Mouse (Mus musculus) limb, embryonic 14.5 days (tissue): Measurements from ENCODE around the gene Dnlz. TPM values are rescaled to one million over a fixed set of nuclear protein-coding genes. Genes with fewer than 3 reads are reported as not detected.

ENCODE experiments used
- ATAC-seq: fragments of 200-750 bp; cut with Nextera tagmentation; 2 replicates; pipeline ENCODE4 v1.8.0; 2017; ENCODE audit warnings: low read depth, moderate number of reproducible peaks, moderate TSS enrichment; ENCODE audit not compliant: low FRiP score
- DNase-seq: peaks from one replicate; pipeline ENCODE4 v3.0.0-alpha.2; 2015; ENCODE audit warnings: low spot score
- H3K27ac ChIP-seq: fragments of 300-500 bp; sonication (generic); replicated peaks from 2 replicates; pipeline ENCODE4 v1.5.1; 2014; ENCODE audit warnings: low read depth, mild to moderate bottlenecking, low read length, moderate library complexity, mixed read lengths
- H3K27me3 ChIP-seq: fragments of 300-500 bp; sonication (generic); 2 replicates; pipeline ENCODE4 v1.6.1; 2014; ENCODE audit warnings: low read length, mixed read lengths; ENCODE audit not compliant: control insufficient read depth, insufficient read depth
- H3K36me3 ChIP-seq: fragments of 300-500 bp; sonication (generic); 2 replicates; pipeline ENCODE4 v1.6.1; 2014; ENCODE audit warnings: mild to moderate bottlenecking, low read length, moderate library complexity, mixed read lengths; ENCODE audit not compliant: control insufficient read depth, insufficient read depth
- H3K4me1 ChIP-seq: fragments of 300-500 bp; sonication (generic); 2 replicates; pipeline ENCODE4 v1.6.1; 2014; ENCODE audit warnings: antibody characterized with exemption, low read length, mixed read lengths; ENCODE audit not compliant: control insufficient read depth, insufficient read depth
- H3K4me2 ChIP-seq: fragments of 300-500 bp; sonication (generic); replicated peaks from 2 replicates; pipeline ENCODE4 v1.6.1; 2014; ENCODE audit warnings: low read depth, mild to moderate bottlenecking, low read length, moderate library complexity; ENCODE audit not compliant: severe bottlenecking
- H3K4me3 ChIP-seq: fragments of 300-500 bp; sonication (generic); replicated peaks from 2 replicates; pipeline ENCODE4 v1.5.1; 2014; ENCODE audit warnings: low read length
- H3K9ac ChIP-seq: fragments of 300-500 bp; sonication (generic); 2 replicates; pipeline ENCODE4 v1.6.1; 2014; ENCODE audit warnings: mild to moderate bottlenecking, low read depth, low read length, moderate library complexity; ENCODE audit not compliant: severe bottlenecking
- H3K9me3 ChIP-seq: fragments of 300-500 bp; sonication (generic); 2 replicates; pipeline ENCODE4 v1.6.1; 2016; ENCODE audit warnings: low read length; ENCODE audit not compliant: control insufficient read depth
- POLR2A ChIP-seq: fragments of 200-500 bp; IDR thresholded peaks from 2 replicates; pipeline ENCODE4 v1.8.0; 2012; ENCODE audit warnings: inconsistent platforms, mild to moderate bottlenecking, moderate library complexity, borderline replicate concordance; ENCODE audit not compliant: insufficient read depth, insufficient read length; ENCODE audit errors: extremely low read depth
- WGBS: fragments of 180-500 bp; shearing (Covaris S2); extraction: QIAGEN DNeasy Blood & Tissue Kit; methylation state at CpG from one replicate; pipeline ENCODE4 v1.1.7; 2014; 5-methylcytosine and 5-hydroxymethylcytosine counted together
- polyA plus RNA-seq, 2 experiments: library from polyadenylated mRNA; depleted of rRNA in 1 of 2; stranded (reverse) in 1 of 2; unstranded in 1 of 2; fragments of >200 nt; fragmentation: Nextera tagmentation in 1 of 2; extraction: Ambion mirVana in 1 of 2; gene quantifications; 2 replicates each; pipeline versions ENCODE4 v1.2.1 to v1.2.3; 2012 to 2014

Gene Dnlz
- polyA plus RNA-seq (2012; rRNA removed) (28.2 and 33.8 TPM in 2 replicates), polyA plus RNA-seq (2014; fragmentation: Nextera tagmentation; extraction: Ambion mirVana) (30.5 and 31.1 TPM in 2 replicates)

DNA sequence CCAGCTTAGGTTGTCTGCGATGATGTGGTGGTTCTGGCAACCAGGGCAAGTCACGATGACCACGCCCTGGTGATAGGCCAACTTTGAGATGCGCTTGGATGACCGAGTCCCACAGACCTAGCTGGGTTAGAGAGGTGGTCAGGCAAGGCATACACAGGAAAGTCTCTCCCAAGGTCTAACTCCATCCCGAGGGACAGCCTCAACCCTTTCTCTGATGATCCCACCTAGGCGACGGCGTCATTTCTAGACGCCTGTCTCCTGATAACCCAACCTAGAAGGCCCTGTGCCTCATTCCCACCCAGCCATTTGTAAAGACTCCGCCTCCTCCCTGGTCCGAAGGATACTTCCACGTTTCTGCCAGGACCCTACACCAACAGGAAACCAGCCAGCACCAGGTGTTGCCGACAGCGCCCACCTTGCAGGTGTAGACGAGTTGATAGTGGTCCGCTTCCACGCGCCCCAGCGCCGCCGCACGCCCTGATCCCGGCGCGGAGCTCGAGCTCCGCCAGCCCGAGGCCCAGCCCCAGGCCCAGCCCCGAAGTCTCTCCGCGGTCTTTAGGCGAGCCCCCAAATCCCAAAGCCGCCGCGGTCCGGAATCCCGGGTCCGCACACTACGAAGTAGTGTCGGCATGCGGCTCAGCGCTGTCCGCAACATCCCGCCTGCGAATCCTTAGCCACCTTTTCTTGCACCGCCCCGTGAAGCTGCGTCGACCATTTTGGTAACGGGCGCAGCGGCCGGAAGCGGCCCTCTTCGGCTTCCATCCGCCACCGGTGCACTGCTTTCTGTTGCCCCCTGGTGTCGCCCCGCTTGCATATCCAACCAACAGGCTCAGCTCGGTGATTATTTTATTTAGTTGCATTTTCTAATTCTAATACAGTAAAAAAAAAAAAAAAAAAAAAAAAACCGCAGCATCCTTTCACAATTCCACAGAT is at the start of gene Dnlz:
Dnlz (minus strand) TSS at position 753 of the 933 bp plus-strand sequence.
- DNase-seq = peak; percentile 95
- Histone ChIP-seq H3K4me3 (peak within 1 kb of the TSS; percentile 70), H3K27me3 (no peaks in the 10 kb centered on the region), H3K27ac (peak within 1 kb of the TSS; percentile 77), H3K36me3 (peaks cover 38% of the 10 kb centered on the region), H3K4me1 (peaks cover 12% of the 10 kb centered on the region), H3K9me3 (no peaks in the 10 kb centered on the region), H3K4me2 (peak within 1 kb of the TSS; percentile 97), H3K9ac (peak within 1 kb of the TSS; percentile 91)
- 2% methylated on average over 59 of the region's 62 CpGs for WGBS
- 0 out of 2 replicates have a peak, but pooled peaks have one; percentile 39 for TF ChIP-seq POLR2A
- peak; percentile 88 for ATAC-seq

DNA sequence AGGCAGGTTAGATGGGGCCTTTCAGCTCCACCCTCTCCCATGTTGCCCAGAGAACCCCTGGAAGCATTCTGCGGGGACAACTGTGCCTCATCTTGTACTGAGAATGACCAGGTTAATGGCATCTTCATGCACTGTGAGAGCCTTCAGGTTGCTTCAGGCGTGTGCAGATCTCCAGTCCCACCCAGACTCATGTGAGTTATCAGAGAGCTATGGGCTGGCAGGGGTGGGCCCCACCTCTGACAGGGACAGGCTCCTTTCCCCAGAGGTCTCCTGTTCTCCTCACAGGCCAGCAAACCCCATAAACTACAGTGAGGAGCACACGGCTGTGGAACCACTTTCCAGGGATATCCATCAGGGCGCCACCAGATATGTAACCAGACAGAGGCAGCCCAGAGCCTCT is 49.1 kb upstream of the Dnlz start:
- Histone ChIP-seq H3K9me3 (no peaks in the 10 kb centered on the region), H3K4me2 (no peak overlapping the region), H3K4me3 (no peak overlapping the region), H3K9ac (no peak overlapping the region), H3K27ac (no peak overlapping the region), H3K36me3 (peaks cover 70% of the 10 kb centered on the region), H3K4me1 (no peaks in the 10 kb centered on the region), H3K27me3 (no peaks in the 10 kb centered on the region)
- WGBS = 90% methylated on average over 4 of the region's 4 CpGs
- no peak for TF ChIP-seq POLR2A
- ATAC-seq (no peak), DNase-seq (no peak)

DNA sequence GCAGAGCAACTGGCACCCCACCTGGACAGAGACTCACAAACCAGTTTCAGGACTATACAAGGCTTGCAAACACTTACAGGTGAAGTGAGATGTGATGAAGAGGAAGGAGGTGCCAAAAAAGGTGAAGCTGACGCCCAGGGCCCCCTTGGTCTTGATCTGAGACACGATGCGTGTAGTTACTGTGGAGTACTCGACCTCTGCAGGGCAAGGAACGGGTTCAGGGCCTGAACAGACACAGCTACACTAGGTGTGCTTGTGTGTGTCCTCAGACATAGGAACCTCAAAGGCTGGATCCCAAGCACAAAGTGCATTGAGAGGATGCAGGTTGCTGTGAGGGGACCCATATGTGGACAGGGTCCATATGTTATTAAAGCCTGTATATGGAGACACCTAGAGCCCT is 48.4 kb upstream of the Dnlz start:
- no peak overlapping the region for H3K4me3 ChIP-seq
- no peak overlapping the region for H3K4me2 ChIP-seq
- TF ChIP-seq POLR2A = no peak
- no peaks in the 10 kb centered on the region for H3K4me1 ChIP-seq
- no peak for DNase-seq
- peaks cover 76% of the 10 kb centered on the region for H3K36me3 ChIP-seq
- H3K9me3 ChIP-seq = no peaks in the 10 kb centered on the region
- no peak for ATAC-seq
- no peak overlapping the region for H3K9ac ChIP-seq
- 90% methylated on average over 5 of the region's 5 CpGs for WGBS
- no peaks in the 10 kb centered on the region for H3K27me3 ChIP-seq
- H3K27ac ChIP-seq = no peak overlapping the region

DNA sequence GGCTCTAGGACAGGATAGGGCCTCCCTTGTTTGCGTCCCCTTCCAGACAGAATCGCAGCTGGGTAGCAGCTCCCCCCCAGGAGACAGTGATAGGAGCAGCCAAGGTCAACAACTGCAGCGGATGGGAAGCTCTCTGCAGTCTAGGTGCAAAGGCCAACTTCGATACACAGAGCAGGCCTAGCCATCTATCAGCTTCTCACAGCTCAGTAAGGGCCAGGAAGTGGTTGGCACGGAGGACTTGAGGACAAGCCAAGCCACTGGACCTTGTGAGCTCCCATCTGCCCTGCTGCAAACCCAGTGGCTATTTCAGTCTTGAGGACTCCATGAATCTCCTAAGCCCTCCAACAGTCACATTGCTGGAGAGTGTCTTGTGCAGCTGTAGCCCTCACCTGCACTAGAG is 47.7 kb upstream of the Dnlz start:
- DNase-seq (no peak), ATAC-seq (no peak)
- 84% methylated on average over 5 of the region's 5 CpGs for WGBS
- Histone ChIP-seq H3K4me2 (no peak overlapping the region), H3K27ac (no peak overlapping the region), H3K4me3 (no peak overlapping the region), H3K9me3 (no peaks in the 10 kb centered on the region), H3K36me3 (peaks cover 77% of the 10 kb centered on the region), H3K27me3 (no peaks in the 10 kb centered on the region), H3K4me1 (no peaks in the 10 kb centered on the region), H3K9ac (no peak overlapping the region)
- no peak for TF ChIP-seq POLR2A

DNA sequence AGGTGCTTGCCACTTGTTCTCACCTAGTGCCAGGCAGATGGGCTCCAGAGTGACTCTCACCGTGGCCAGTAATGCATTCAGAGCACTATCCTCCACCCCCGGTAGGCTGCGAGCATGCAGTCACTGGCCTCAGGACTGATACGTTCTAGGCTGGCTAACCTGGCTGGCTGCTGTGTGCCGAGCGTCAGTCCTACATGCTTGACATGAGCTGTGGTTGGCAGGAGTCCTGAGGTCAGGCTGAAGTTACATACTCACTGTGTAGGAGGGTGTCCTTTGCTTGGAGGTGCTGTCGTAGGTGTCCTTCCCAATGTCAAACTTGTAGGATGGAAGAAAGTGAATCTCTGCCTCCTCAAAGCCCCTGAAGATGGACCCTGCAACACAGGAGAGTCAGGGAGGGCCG is 47.1 kb upstream of the Dnlz start:
- DNase-seq (no peak), ATAC-seq (no peak)
- no peaks in the 10 kb centered on the region for H3K4me1 ChIP-seq
- no peaks in the 10 kb centered on the region for H3K9me3 ChIP-seq
- H3K4me3 ChIP-seq = no peak overlapping the region
- H3K9ac ChIP-seq = no peak overlapping the region
- no peak overlapping the region for H3K27ac ChIP-seq
- H3K4me2 ChIP-seq = no peak overlapping the region
- H3K36me3 ChIP-seq = peaks cover 84% of the 10 kb centered on the region
- H3K27me3 ChIP-seq = no peaks in the 10 kb centered on the region
- WGBS = 88% methylated on average over 8 of the region's 8 CpGs
- no peak for TF ChIP-seq POLR2A
